Mouse (Mus musculus) cerebellum, adult 9-11 months (tissue): ENCODE measurements at regions not wholly inside any gene's neighbourhood (a gene's known extent, or its start where the extent isn't known, plus 50 kb on each side); places are given as distances from the start of the nearest gene placed in this dataset.
"Not testable (repeated sequence)": the region's sequence is repeated elsewhere in the genome, so short reads cannot be mapped to it uniquely, and the experiment has no call there.

Experiments used
- DNase-seq: peaks from one replicate; pipeline ENCODE4 v3.0.0; 2022

DNA sequence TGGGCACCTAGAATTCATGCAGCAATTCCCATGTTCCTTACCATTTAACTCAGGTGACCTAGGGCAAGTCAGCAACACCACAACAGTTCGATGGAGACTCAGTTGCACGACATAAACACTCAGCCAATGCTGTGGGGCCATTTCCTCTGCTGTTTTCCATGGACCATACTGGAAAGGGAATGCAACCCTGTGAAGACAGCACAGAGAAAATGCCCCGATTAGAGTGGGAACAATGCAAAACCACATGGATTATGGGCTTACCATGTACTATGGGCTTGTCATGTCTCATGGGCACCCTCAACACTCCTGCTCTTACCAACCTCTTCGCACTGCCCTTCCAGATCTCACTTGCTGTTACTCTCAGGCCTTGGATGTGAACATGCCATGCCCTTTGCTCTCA is 207.6 kb downstream of the Snurf start:
- DNase-seq = not testable (repeated sequence)

DNA sequence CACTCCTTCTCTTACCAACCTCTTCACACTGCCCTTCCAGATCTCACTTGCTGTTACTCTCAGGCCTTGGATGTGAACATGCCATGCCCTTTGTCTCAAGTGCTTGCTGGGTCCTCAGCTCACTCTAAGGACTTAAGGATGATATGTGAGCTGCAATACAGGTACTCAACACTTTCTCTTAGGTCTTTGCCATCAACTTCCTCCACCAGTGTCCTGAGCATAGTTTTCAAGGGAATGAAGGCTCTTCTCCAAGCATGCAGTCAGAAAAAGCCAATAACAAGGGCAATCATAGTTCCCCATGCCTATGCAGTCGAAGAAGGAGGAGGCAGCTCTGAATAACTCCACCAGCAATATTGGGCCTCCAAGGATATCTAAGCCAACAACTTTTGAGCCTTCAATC is 235.1 kb downstream of the Snurf start:
- peak; percentile 13 for DNase-seq

GRCm38 (mm10) chr7:59768641-59769040 is 236.2 kb downstream of the Snurf start:
- DNase-seq = peak; percentile 39

GRCm38 (mm10) chr7:59767325-59767724 is 237.5 kb downstream of the Snurf start:
- not testable (repeated sequence) for DNase-seq
